ENCODE assay signal across 25 mouse cellular contexts in the genomic region with DNA sequence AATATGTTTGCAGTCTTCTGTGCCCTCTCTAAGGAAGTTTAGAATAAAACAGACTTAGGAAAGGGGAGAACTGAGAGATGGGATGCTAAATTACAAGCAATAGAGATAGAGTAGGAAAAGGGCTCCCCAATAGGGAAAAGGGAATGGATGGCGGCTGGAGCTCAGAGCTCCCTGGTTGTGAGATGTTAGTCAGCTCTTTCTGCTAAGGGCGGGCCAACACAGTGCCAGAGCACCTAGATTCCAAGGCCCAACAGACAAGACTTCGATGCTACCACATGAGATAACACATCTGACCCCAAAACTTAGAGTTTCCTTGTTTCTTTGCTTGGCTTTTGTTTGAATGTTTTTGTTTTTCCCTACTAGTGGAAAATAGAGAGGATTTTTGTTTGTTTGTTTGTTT. TPM values are rescaled to one million over a fixed set of nuclear protein-coding genes. Genes with fewer than 3 reads are reported as not detected.
DNase-seq lines count a peak whose midpoint lies in the region; ATAC-seq and TF ChIP-seq lines count a peak whose summit lies in the region.
"Not testable (repeated sequence)": the region's sequence is repeated elsewhere in the genome, so short reads cannot be mapped to it uniquely, and the experiment has no call there.
"Had no signal": no experiment of that assay in that cellular context is flagged by ENCODE, and none has a peak within 500 bp of the region (broad histone marks: within the 10 kb centered on the region; RNA-seq: fewer than 3 reads in every experiment).

No protein-coding gene starts in this region.

- H3K9ac ChIP-seq in MEL (ENCODE audit: control insufficient read depth, low read depth, low read length, poor library complexity, severe bottlenecking); heart, embryonic 12.5 days; liver, embryonic 11.5 days (ENCODE audit: low read depth, low read length); liver, postnatal 0 days (replicated peaks): not testable (repeated sequence)
- H3K9ac ChIP-seq in liver, embryonic 13.5 days: peak overlapping the region; percentile 44; the same call in 1 of the 2 replicates
- peak overlapping the region; percentile 26; the same call in 1 of the 2 replicates for H3K9ac ChIP-seq in liver, embryonic 15.5 days

- not testable (repeated sequence) for H3K9me3 ChIP-seq in MEL (replicated peaks; ENCODE audit: insufficient read depth, low read length); heart, embryonic 12.5 days (replicated peaks); liver, embryonic 11.5 days (ENCODE audit: control insufficient read depth, low read length); liver, embryonic 13.5 days (replicated peaks); liver, embryonic 15.5 days (replicated peaks); liver, postnatal 0 days (ENCODE audit: low read length)

- H3K27me3 ChIP-seq in MEL (ENCODE audit: control insufficient read depth in 1 of 2, insufficient read depth in 2 of 2, low read length in 2 of 2); heart, embryonic 12.5 days (replicated peaks); liver, embryonic 11.5 days (replicated peaks; ENCODE audit: control insufficient read depth, insufficient read depth, low read length); liver, embryonic 13.5 days; liver, embryonic 15.5 days; liver, postnatal 0 days (ENCODE audit: insufficient read depth, low read length): not testable (repeated sequence)

- peaks cover 16 to 28% of the 10 kb centered on the region in 2 experiments for H3K4me1 ChIP-seq in MEL (ENCODE audit: control insufficient read depth in 1 of 2, insufficient read depth in 2 of 2, low read length in 2 of 2)
- not testable (repeated sequence) for H3K4me1 ChIP-seq in heart, embryonic 12.5 days (replicated peaks); liver, embryonic 11.5 days (replicated peaks; ENCODE audit: control insufficient read depth, insufficient read depth, low read length); liver, postnatal 0 days (ENCODE audit: insufficient read depth)
- H3K4me1 ChIP-seq in liver, embryonic 13.5 days (replicated peaks): peaks cover 66% of the 10 kb centered on the region
- peaks cover 36% of the 10 kb centered on the region for H3K4me1 ChIP-seq in liver, embryonic 15.5 days (replicated peaks)

- H3K79me2 ChIP-seq in MEL (ENCODE audit: control insufficient read depth, insufficient read depth, low read length, poor library complexity): not testable (repeated sequence)

- H3K4me3 ChIP-seq in MEL (ENCODE audit: control insufficient read depth in 1 of 2, insufficient read depth in 1 of 2, low read depth in 2 of 2, low read length in 2 of 2); heart, embryonic 12.5 days; liver, embryonic 11.5 days (ENCODE audit: low read depth, low read length); liver, postnatal 0 days (ENCODE audit: low read depth, low read length): not testable (repeated sequence)
- peak overlapping the region; percentile 25; the same call in 1 of the 2 replicates for H3K4me3 ChIP-seq in liver, embryonic 13.5 days (replicated peaks)
- H3K4me3 ChIP-seq in liver, embryonic 15.5 days (replicated peaks): peak overlapping the region; percentile 25

- TF ChIP-seq RAD21 in MEL (IDR thresholded peaks at IDR 0.05; ENCODE audit: low read depth, low read length): not testable (repeated sequence)

- H3K36me3 ChIP-seq in MEL (ENCODE audit: control insufficient read depth in 1 of 2, insufficient read depth in 2 of 2, low read length in 2 of 2): peaks cover 0 to 26% of the 10 kb centered on the region in 2 experiments; a peak in 2 of 4 replicates
- H3K36me3 ChIP-seq in heart, embryonic 12.5 days; liver, embryonic 11.5 days (ENCODE audit: control insufficient read depth, insufficient read depth, low read length); liver, embryonic 13.5 days; liver, embryonic 15.5 days (replicated peaks); liver, postnatal 0 days (replicated peaks; ENCODE audit: insufficient read depth, low read length): not testable (repeated sequence)

- 77% methylated on average over 3 of the region's 3 CpGs for WGBS in heart, embryonic 12.5 days
- 82% methylated on average over 3 of the region's 3 CpGs for WGBS in liver, embryonic 11.5 days
- WGBS in liver, embryonic 13.5 days (ENCODE audit: insufficient replicate concordance): 45% methylated on average over 3 of the region's 3 CpGs
- WGBS in liver, embryonic 15.5 days (ENCODE audit: insufficient replicate concordance): 46% methylated on average over 3 of the region's 3 CpGs
- 62% methylated on average over 3 of the region's 3 CpGs for whole genome bisulfite sequencing in liver, postnatal 0 days (ENCODE audit: insufficient replicate concordance)

- not testable (repeated sequence) for TF ChIP-seq EP300 in MEL (IDR thresholded peaks at IDR 0.05; ENCODE audit: low read depth in 1 of 2, low read length in 2 of 2); liver, postnatal 0 days (IDR thresholded peaks at IDR 0.05; ENCODE audit: low read depth)

- peak overlapping the region; percentile 69 for H3K27ac ChIP-seq in MEL (ENCODE audit: control insufficient read depth, low read depth, low read length)
- not testable (repeated sequence) for H3K27ac ChIP-seq in heart, embryonic 12.5 days (ENCODE audit: poor library complexity, severe bottlenecking)
- peak overlapping the region; percentile 61; the same call in 1 of the 2 replicates for H3K27ac ChIP-seq in liver, embryonic 11.5 days (ENCODE audit: low read depth, low read length)
- H3K27ac ChIP-seq in liver, embryonic 13.5 days: peak overlapping the region; percentile 91
- H3K27ac ChIP-seq in liver, embryonic 15.5 days (replicated peaks): peak overlapping the region; percentile 91
- peak overlapping the region; percentile 57 for H3K27ac ChIP-seq in liver, postnatal 0 days (ENCODE audit: low read depth)

- peak; percentile 60 for ATAC-seq in erythroblast, adult 5-6 weeks (replicated peaks; ENCODE audit: low FRiP score, poor library complexity, severe bottlenecking)
- ATAC-seq in erythroid progenitor cell, adult 5-6 weeks (replicated peaks; ENCODE audit: low FRiP score, poor library complexity, severe bottlenecking): peak; percentile 62
- 0 out of 2 replicates have a peak, but pooled peaks have one; percentile 45 for ATAC-seq in heart, embryonic 12.5 days (ENCODE audit: insufficient number of reproducible peaks, low FRiP score)
- peak; percentile 63; the same call in 1 of the 2 replicates for ATAC-seq in liver, embryonic 11.5 days (replicated peaks; ENCODE audit: low FRiP score)
- peak; percentile 84 for ATAC-seq in liver, embryonic 13.5 days (ENCODE audit: low read depth)
- ATAC-seq in liver, embryonic 15.5 days (ENCODE audit: insufficient read depth): peak; percentile 86
- ATAC-seq in liver, postnatal 0 days: peak; percentile 56; the same call in 1 of the 2 replicates

- H3K4me2 ChIP-seq in heart, embryonic 12.5 days; liver, embryonic 11.5 days: not testable (repeated sequence)
- H3K4me2 ChIP-seq in liver, embryonic 13.5 days: peak overlapping the region; percentile 65
- H3K4me2 ChIP-seq in liver, embryonic 15.5 days: peak overlapping the region; percentile 63
- peak overlapping the region; percentile 44; the same call in 1 of the 2 replicates for H3K4me2 ChIP-seq in liver, postnatal 0 days (ENCODE audit: low read depth, low read length)

- TF ChIP-seq POLR2A in MEL (IDR thresholded peaks at IDR 0.05; ENCODE audit: control insufficient read depth in 1 of 2, insufficient read depth in 1 of 2, low read depth in 1 of 2, low read length in 2 of 2, poor library complexity in 1 of 2): not testable (repeated sequence)

- not testable (repeated sequence) for TF ChIP-seq CTCF in MEL (IDR thresholded peaks at IDR 0.05 in 2 of 3, conservative IDR thresholded peaks at IDR 0.05 in 1 of 3; ENCODE audit: control insufficient read depth in 1 of 3, insufficient read depth in 1 of 3, low read depth in 2 of 3, low read length in 3 of 3, poor library complexity in 1 of 3, severe bottlenecking in 1 of 3); liver, postnatal 0 days (IDR thresholded peaks at IDR 0.05; ENCODE audit: low read depth)

- DNase-seq in MEL (ENCODE audit: low read depth, low spot score); liver, embryonic 11.5 days (ENCODE audit: low spot score); liver, postnatal 0 days: not testable (repeated sequence)
- DNase-seq in liver, embryonic 13.5 days: peak; percentile 48

RNA-seq across cellular contexts. Expression of a gene that starts 24.2 kb away (rescaled TPM):
- total RNA-seq in MEL (2012; rRNA removed): 3.0 and 3.1 TPM in 2 replicates
- polyA plus RNA-seq in MEL (2012; ENCODE audit: insufficient read depth in 1 of 2, insufficient read length in 2 of 2, low read depth in 1 of 2, low replicate concordance in 2 of 2, missing spikeins in 1 of 2): 1 to 10 TPM in 1 of 2 experiments, not detected in 1; 3.5 TPM
- 3.8 and 6.5 TPM in 2 replicates for total RNA-seq in erythroblast, adult 5-6 weeks (2015; ENCODE audit: low replicate concordance)
- 11.9 and 12.8 TPM in 2 replicates for total RNA-seq in erythroblast, adult 5-6 weeks (2017; ENCODE audit: low replicate concordance)
- 17.3 and 21.0 TPM in 2 replicates for total RNA-seq in erythroid progenitor cell, adult 5-6 weeks (2015; ENCODE audit: low replicate concordance)
- total RNA-seq in erythroid progenitor cell, adult 5-6 weeks (2017; ENCODE audit: low replicate concordance): 22.8 and 23.1 TPM in 2 replicates
- polyA plus RNA-seq in heart, embryonic 12.5 days (2016; fragmentation: Nextera tagmentation; extraction: Ambion mirVana): 2.6 and 3.4 TPM in 2 replicates
- 5.4 and 5.9 TPM in 2 replicates for polyA plus RNA-seq in liver, embryonic 11.5 days (2014; fragmentation: Nextera tagmentation; extraction: Ambion mirVana)
- 4.2 and 4.8 TPM in 2 replicates for polyA plus RNA-seq in liver, embryonic 13.5 days (2015; fragmentation: Nextera tagmentation; extraction: Ambion mirVana)
- 4.9 and 5.4 TPM in 2 replicates for polyA plus RNA-seq in liver, embryonic 15.5 days (2015; fragmentation: Nextera tagmentation; extraction: Ambion mirVana)
- polyA plus RNA-seq in liver, postnatal 0 days (2015; fragmentation: Nextera tagmentation; extraction: Ambion mirVana): 2.4 and 2.9 TPM in 2 replicates

RNA-seq across cellular contexts. Expression of a gene that starts 40.7 kb away (rescaled TPM):
- total RNA-seq in MEL (2012; rRNA removed): not detected in 2 replicates
- not detected for polyA plus RNA-seq in MEL (2012; ENCODE audit: insufficient read depth in 1 of 2, insufficient read length in 2 of 2, low read depth in 1 of 2, low replicate concordance in 2 of 2, missing spikeins in 1 of 2)
- not detected in 2 replicates for total RNA-seq in erythroblast, adult 5-6 weeks (2015; ENCODE audit: low replicate concordance)
- not detected in 2 replicates for total RNA-seq in erythroblast, adult 5-6 weeks (2017; ENCODE audit: low replicate concordance)
- total RNA-seq in erythroid progenitor cell, adult 5-6 weeks (2015; ENCODE audit: low replicate concordance): not detected in 2 replicates
- total RNA-seq in erythroid progenitor cell, adult 5-6 weeks (2017; ENCODE audit: low replicate concordance): not detected in 2 replicates
- polyA plus RNA-seq in heart, embryonic 12.5 days (2016; fragmentation: Nextera tagmentation; extraction: Ambion mirVana): not detected in 2 replicates
- not detected in 2 replicates for polyA plus RNA-seq in liver, embryonic 11.5 days (2014; fragmentation: Nextera tagmentation; extraction: Ambion mirVana)
- not detected in 2 replicates for polyA plus RNA-seq in liver, embryonic 13.5 days (2015; fragmentation: Nextera tagmentation; extraction: Ambion mirVana)
- not detected in 2 replicates for polyA plus RNA-seq in liver, embryonic 15.5 days (2015; fragmentation: Nextera tagmentation; extraction: Ambion mirVana)
- not detected in 2 replicates for polyA plus RNA-seq in liver, postnatal 0 days (2015; fragmentation: Nextera tagmentation; extraction: Ambion mirVana)
- total RNA-seq: adrenal gland, adult 2 months; adrenal gland, postnatal 10 days; adrenal gland, postnatal 25 days; adrenal gland, postnatal 4 days; CH12.LX had no signal
- polyA plus RNA-seq: adrenal gland, adult 2 months; brain, embryonic 14.5 days; CD4-positive, CD25-positive, alpha-beta regulatory T cell, adult 4 months; cerebellum, adult 2 months; cortical plate, adult 2 months; embryonic facial prominence, embryonic 10.5 days; embryonic facial prominence, embryonic 12.5 days; embryonic facial prominence, embryonic 14.5 days; forebrain, embryonic 10.5 days; forebrain, embryonic 12.5 days; forebrain, embryonic 14.5 days; forebrain, embryonic 16.5 days; G1E had no signal

RNA-seq across cellular contexts. Expression of a gene that starts 54.9 kb away (rescaled TPM):
- 0.42 and 0.58 TPM in 2 replicates for total RNA-seq in MEL (2012; rRNA removed)
- 1 to 10 TPM in 1 of 2 experiments, not detected in 1; 1.2 TPM for polyA plus RNA-seq in MEL (2012; ENCODE audit: insufficient read depth in 1 of 2, insufficient read length in 2 of 2, low read depth in 1 of 2, low replicate concordance in 2 of 2, missing spikeins in 1 of 2)
- total RNA-seq in erythroblast, adult 5-6 weeks (2015; ENCODE audit: low replicate concordance): not detected in 2 replicates
- total RNA-seq in erythroblast, adult 5-6 weeks (2017; ENCODE audit: low replicate concordance): not detected in 2 replicates
- total RNA-seq in erythroid progenitor cell, adult 5-6 weeks (2015; ENCODE audit: low replicate concordance): not detected in 2 replicates
- 0.90 TPM in 1 of 2 replicates, not detected in the other for total RNA-seq in erythroid progenitor cell, adult 5-6 weeks (2017; ENCODE audit: low replicate concordance)
- 0.26 and 0.37 TPM in 2 replicates for polyA plus RNA-seq in heart, embryonic 12.5 days (2016; fragmentation: Nextera tagmentation; extraction: Ambion mirVana)
- 0.10 and 0.17 TPM in 2 replicates for polyA plus RNA-seq in liver, embryonic 11.5 days (2014; fragmentation: Nextera tagmentation; extraction: Ambion mirVana)
- not detected in 2 replicates for polyA plus RNA-seq in liver, embryonic 13.5 days (2015; fragmentation: Nextera tagmentation; extraction: Ambion mirVana)
- not detected in 2 replicates for polyA plus RNA-seq in liver, embryonic 15.5 days (2015; fragmentation: Nextera tagmentation; extraction: Ambion mirVana)
- 0.04 and 0.07 TPM in 2 replicates for polyA plus RNA-seq in liver, postnatal 0 days (2015; fragmentation: Nextera tagmentation; extraction: Ambion mirVana)

RNA-seq across cellular contexts. Expression of a gene that starts 59.2 kb away (rescaled TPM):
- 203 and 241 TPM in 2 replicates for total RNA-seq in MEL (2012; rRNA removed)
- 100 to 1,000 TPM in 1 of 2 experiments, not detected in 1; 152 TPM for polyA plus RNA-seq in MEL (2012; ENCODE audit: insufficient read depth in 1 of 2, insufficient read length in 2 of 2, low read depth in 1 of 2, low replicate concordance in 2 of 2, missing spikeins in 1 of 2)
- 58.4 and 63.5 TPM in 2 replicates for total RNA-seq in erythroblast, adult 5-6 weeks (2015; ENCODE audit: low replicate concordance)
- total RNA-seq in erythroblast, adult 5-6 weeks (2017; ENCODE audit: low replicate concordance): 51.9 and 60.6 TPM in 2 replicates
- total RNA-seq in erythroid progenitor cell, adult 5-6 weeks (2015; ENCODE audit: low replicate concordance): 94.1 and 169 TPM in 2 replicates
- 101 and 153 TPM in 2 replicates for total RNA-seq in erythroid progenitor cell, adult 5-6 weeks (2017; ENCODE audit: low replicate concordance)
- 218 and 220 TPM in 2 replicates for polyA plus RNA-seq in heart, embryonic 12.5 days (2016; fragmentation: Nextera tagmentation; extraction: Ambion mirVana)
- polyA plus RNA-seq in liver, embryonic 11.5 days (2014; fragmentation: Nextera tagmentation; extraction: Ambion mirVana): 301 and 312 TPM in 2 replicates
- polyA plus RNA-seq in liver, embryonic 13.5 days (2015; fragmentation: Nextera tagmentation; extraction: Ambion mirVana): 216 and 254 TPM in 2 replicates
- 169 and 193 TPM in 2 replicates for polyA plus RNA-seq in liver, embryonic 15.5 days (2015; fragmentation: Nextera tagmentation; extraction: Ambion mirVana)
- 156 and 165 TPM in 2 replicates for polyA plus RNA-seq in liver, postnatal 0 days (2015; fragmentation: Nextera tagmentation; extraction: Ambion mirVana)
